Mouse (Mus musculus): ENCODE results near the gene Bud31. TPM values are rescaled to one million over a fixed set of nuclear protein-coding genes. Genes with fewer than 3 reads are reported as not detected.
"Not testable (repeated sequence)": the region's sequence is repeated elsewhere in the genome, so short reads cannot be mapped to it uniquely, and the experiment has no call there.

Gene Bud31
- total and polyA plus RNA-seq, 2 experiments from 2014 or later: 127 to 166 TPM

- Histone ChIP-seq H3K4me3 (ENCODE audit: low read depth, low read length) (no peak overlapping the region), H3K36me3 (ENCODE audit: insufficient read depth) (peaks cover 32% of the 10 kb centered on the region), H3K4me1 (ENCODE audit: insufficient read depth) (no peaks in the 10 kb centered on the region), H3K4me2 (ENCODE audit: low read depth) (no peak overlapping the region), H3K9me3 (ENCODE audit: low read length) (no peaks in the 10 kb centered on the region), H3K27me3 (ENCODE audit: insufficient read depth, low read length) (no peaks in the 10 kb centered on the region), H3K27ac (ENCODE audit: low read depth, low read length) (no peak overlapping the region), H3K9ac (no peak overlapping the region)
- TF ChIP-seq CTCF (IDR thresholded peaks at IDR 0.05; ENCODE audit: low read depth): no peak
- no peak for DNase-seq
- no peak for ATAC-seq
- WGBS: 94% methylated on average over 19 of the region's 19 CpGs
Measured at GRCm38 (mm10) chr5:145123396-145123795, 16.8 kb upstream of the Bud31 start.

GRCm38 (mm10) chr5:145126580-145126979 is 13.6 kb upstream of the Bud31 start:
- Histone ChIP-seq H3K9ac (no peak overlapping the region), H3K4me1 (ENCODE audit: insufficient read depth) (no peaks in the 10 kb centered on the region), H3K4me3 (ENCODE audit: low read depth, low read length) (no peak overlapping the region), H3K9me3 (ENCODE audit: low read length) (no peaks in the 10 kb centered on the region), H3K27me3 (ENCODE audit: insufficient read depth, low read length) (no peaks in the 10 kb centered on the region), H3K36me3 (ENCODE audit: insufficient read depth) (peaks cover 60% of the 10 kb centered on the region), H3K27ac (ENCODE audit: low read depth, low read length) (no peak overlapping the region), H3K4me2 (ENCODE audit: low read depth) (no peak overlapping the region)
- no peak for ATAC-seq
- WGBS: 95% methylated on average over 9 of the region's 9 CpGs
- no peak for DNase-seq
- TF ChIP-seq CTCF (IDR thresholded peaks at IDR 0.05; ENCODE audit: low read depth): no peak

- WGBS: 92% methylated on average over 4 of the region's 4 CpGs
Measured at GRCm38 (mm10) chr5:145129124-145129523, 11.0 kb upstream of the Bud31 start.

GRCm38 (mm10) chr5:145129773-145130172 is 10.4 kb upstream of the Bud31 start:
- not testable (repeated sequence) for H3K27me3 ChIP-seq (ENCODE audit: insufficient read depth, low read length); H3K4me2 ChIP-seq (ENCODE audit: low read depth); H3K9ac ChIP-seq; H3K27ac ChIP-seq (ENCODE audit: low read depth, low read length); ATAC-seq; H3K4me1 ChIP-seq (ENCODE audit: insufficient read depth); H3K9me3 ChIP-seq (ENCODE audit: low read length); DNase-seq; H3K4me3 ChIP-seq (ENCODE audit: low read depth, low read length)
- H3K36me3 ChIP-seq (ENCODE audit: insufficient read depth): peaks cover 79% of the 10 kb centered on the region
- 92% methylated on average over 6 of the region's 6 CpGs for WGBS

More at GRCm38 (mm10) chr5:145129124-145129523, 11.0 kb upstream of the Bud31 start:
- Histone ChIP-seq H3K4me1 (ENCODE audit: insufficient read depth) (no peaks in the 10 kb centered on the region), H3K4me3 (ENCODE audit: low read depth, low read length) (no peak overlapping the region), H3K9ac (no peak overlapping the region), H3K36me3 (ENCODE audit: insufficient read depth) (peaks cover 79% of the 10 kb centered on the region), H3K4me2 (ENCODE audit: low read depth) (no peak overlapping the region), H3K27ac (ENCODE audit: low read depth, low read length) (no peak overlapping the region), H3K9me3 (ENCODE audit: low read length) (no peaks in the 10 kb centered on the region), H3K27me3 (ENCODE audit: insufficient read depth, low read length) (no peaks in the 10 kb centered on the region)
- TF ChIP-seq CTCF (IDR thresholded peaks at IDR 0.05; ENCODE audit: low read depth): no peak
- no peak for DNase-seq
- no peak for ATAC-seq

GRCm38 (mm10) chr5:145130191-145130590 is 10.0 kb upstream of the Bud31 start:
- Histone ChIP-seq H3K9ac (no peak overlapping the region), H3K27me3 (ENCODE audit: insufficient read depth, low read length) (no peaks in the 10 kb centered on the region), H3K36me3 (ENCODE audit: insufficient read depth) (peaks cover 79% of the 10 kb centered on the region), H3K4me2 (ENCODE audit: low read depth) (no peak overlapping the region), H3K9me3 (ENCODE audit: low read length) (no peaks in the 10 kb centered on the region), H3K27ac (ENCODE audit: low read depth, low read length) (no peak overlapping the region), H3K4me3 (ENCODE audit: low read depth, low read length) (no peak overlapping the region), H3K4me1 (ENCODE audit: insufficient read depth) (no peaks in the 10 kb centered on the region)
- no peak for TF ChIP-seq CTCF (IDR thresholded peaks at IDR 0.05; ENCODE audit: low read depth)
- WGBS: 89% methylated on average over 11 of the region's 11 CpGs
- DNase-seq (no peak), ATAC-seq (no peak)

GRCm38 (mm10) chr5:145130995-145131394 is 9.2 kb upstream of the Bud31 start:
- no peak for TF ChIP-seq CTCF (IDR thresholded peaks at IDR 0.05; ENCODE audit: low read depth)
- Histone ChIP-seq H3K36me3 (ENCODE audit: insufficient read depth) (peaks cover 80% of the 10 kb centered on the region), H3K9me3 (ENCODE audit: low read length) (no peaks in the 10 kb centered on the region), H3K27ac (ENCODE audit: low read depth, low read length) (no peak overlapping the region), H3K9ac (no peak overlapping the region), H3K4me2 (ENCODE audit: low read depth) (no peak overlapping the region), H3K4me3 (ENCODE audit: low read depth, low read length) (no peak overlapping the region), H3K27me3 (ENCODE audit: insufficient read depth, low read length) (no peaks in the 10 kb centered on the region), H3K4me1 (ENCODE audit: insufficient read depth) (no peaks in the 10 kb centered on the region)
- ATAC-seq (no peak), DNase-seq (no peak)
- WGBS: 89% methylated on average over 3 of the region's 3 CpGs

GRCm38 (mm10) chr5:145133275-145133674 is 6.9 kb upstream of the Bud31 start:
- H3K4me2 ChIP-seq (ENCODE audit: low read depth); H3K4me1 ChIP-seq (ENCODE audit: insufficient read depth); DNase-seq; H3K9ac ChIP-seq; H3K27me3 ChIP-seq (ENCODE audit: insufficient read depth, low read length); H3K9me3 ChIP-seq (ENCODE audit: low read length); ATAC-seq; H3K4me3 ChIP-seq (ENCODE audit: low read depth, low read length); H3K27ac ChIP-seq (ENCODE audit: low read depth, low read length): not testable (repeated sequence)
- TF ChIP-seq CTCF (IDR thresholded peaks at IDR 0.05; ENCODE audit: low read depth): peak; percentile 36
- WGBS: 88% methylated on average over 6 of the region's 6 CpGs
- peaks cover 74% of the 10 kb centered on the region for H3K36me3 ChIP-seq (ENCODE audit: insufficient read depth)

GRCm38 (mm10) chr5:145138836-145139235 is 1.3 kb upstream of the Bud31 start:
- DNase-seq (no peak), ATAC-seq (no peak)
- Histone ChIP-seq H3K27ac (ENCODE audit: low read depth, low read length) (no peak overlapping the region), H3K9me3 (ENCODE audit: low read length) (no peaks in the 10 kb centered on the region), H3K36me3 (ENCODE audit: insufficient read depth) (peaks cover 42% of the 10 kb centered on the region), H3K4me1 (ENCODE audit: insufficient read depth) (peaks cover 22% of the 10 kb centered on the region; the same call in 1 of the 2 replicates), H3K27me3 (ENCODE audit: insufficient read depth, low read length) (no peaks in the 10 kb centered on the region), H3K4me3 (ENCODE audit: low read depth, low read length) (peak overlapping the region; percentile 89), H3K4me2 (ENCODE audit: low read depth) (peak overlapping the region; percentile 84), H3K9ac (peak overlapping the region; percentile 81)
- 13% methylated on average over 6 of the region's 6 CpGs for WGBS
- TF ChIP-seq CTCF (IDR thresholded peaks at IDR 0.05; ENCODE audit: low read depth): no peak

Data from forebrain, postnatal 0 days (tissue).